Mouse (Mus musculus) E14TG2a.4 (cell line): Measurements from ENCODE around the gene Slf2.

Experiments
- CTCF ChIP-seq: conservative IDR thresholded peaks from 2 replicates; pipeline ENCODE4 v1.5.1; 2014; ENCODE audit warnings: low read length
- POU5F1 ChIP-seq: IDR thresholded peaks from 2 replicates; pipeline ENCODE4 v1.6.1; 2014; ENCODE audit warnings: low read length, borderline replicate concordance

DNA sequence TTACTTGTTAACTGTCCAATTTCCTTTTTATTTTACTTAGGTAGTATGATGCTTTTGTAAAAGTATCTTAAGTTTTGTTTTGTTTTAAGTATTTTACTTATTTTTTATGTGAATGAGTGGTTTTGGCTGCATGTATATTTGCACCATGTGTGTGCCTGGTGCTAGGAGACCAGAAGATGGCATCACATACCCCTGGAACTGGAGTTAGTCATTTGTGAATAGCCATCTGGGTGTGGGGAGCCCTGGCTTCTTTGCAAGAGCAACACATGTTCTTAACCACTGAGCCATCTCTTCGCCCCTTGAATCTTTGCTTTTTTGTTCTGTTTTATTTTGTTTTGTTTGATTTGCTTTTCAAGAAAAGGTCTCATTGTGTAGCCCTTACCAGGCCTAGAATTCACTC is 2.2 kb downstream of the Slf2 start:
- no peak for TF ChIP-seq CTCF
- no peak for TF ChIP-seq POU5F1
